Mouse (Mus musculus) testis, adult 2 months (tissue): ENCODE measurements at regions not wholly inside any gene's neighbourhood (a gene's known extent, or its start where the extent isn't known, plus 50 kb on each side); places are given as distances from the start of the nearest gene placed in this dataset.

Source experiments
- H3K27ac ChIP-seq: fragments of 200-500 bp; 2 replicates; pipeline ENCODE4 v1.5.1; 2012; ENCODE audit warnings: low read depth, low read length; ENCODE audit not compliant: control insufficient read depth, insufficient read depth
- H3K27me3 ChIP-seq: fragments of 200-500 bp; 2 replicates; pipeline ENCODE4 v1.6.1; 2012; ENCODE audit warnings: mild to moderate bottlenecking, low read length, moderate library complexity; ENCODE audit not compliant: control insufficient read depth, insufficient read depth
- H3K36me3 ChIP-seq: fragments of 200-500 bp; 2 replicates; pipeline ENCODE4 v1.6.1; 2012; ENCODE audit warnings: mild to moderate bottlenecking, low read length; ENCODE audit not compliant: control insufficient read depth, insufficient read depth
- H3K4me1 ChIP-seq: fragments of 200-500 bp; 2 replicates; pipeline ENCODE4 v1.6.1; 2012; ENCODE audit warnings: low read length; ENCODE audit not compliant: control insufficient read depth, insufficient read depth
- H3K4me3 ChIP-seq: fragments of 200-500 bp; 2 replicates; pipeline ENCODE4 v1.5.1; 2012; ENCODE audit warnings: low read depth, mild to moderate bottlenecking, low read length, moderate library complexity, mixed read lengths; ENCODE audit not compliant: control insufficient read depth
- CTCF ChIP-seq: fragments of 200-500 bp; IDR thresholded peaks from 2 replicates; pipeline ENCODE4 v1.5.1; 2012; ENCODE audit warnings: low read depth, mild to moderate bottlenecking, inconsistent platforms, low read length, moderate library complexity; ENCODE audit not compliant: control insufficient read depth, insufficient read depth, insufficient replicate concordance
- POLR2A ChIP-seq: fragments of 200-500 bp; IDR thresholded peaks from 2 replicates; pipeline ENCODE4 v1.6.1; 2012; ENCODE audit warnings: low read depth, mild to moderate bottlenecking, inconsistent platforms, low read length, moderate library complexity; ENCODE audit not compliant: control insufficient read depth

GRCm38 (mm10) chr3:38636806-38637205, 152.2 kb upstream of the Ankrd50 start:
- Histone ChIP-seq H3K36me3 (no peaks in the 10 kb centered on the region), H3K4me1 (no peaks in the 10 kb centered on the region), H3K27ac (no peak overlapping the region), H3K4me3 (no peak overlapping the region), H3K27me3 (no peaks in the 10 kb centered on the region)
- no peak for TF ChIP-seq POLR2A
- TF ChIP-seq CTCF = no peak

- H3K4me1 ChIP-seq = no peaks in the 10 kb centered on the region
- H3K36me3 ChIP-seq = no peaks in the 10 kb centered on the region
- no peaks in the 10 kb centered on the region for H3K27me3 ChIP-seq
- H3K27ac ChIP-seq = no peak overlapping the region
- TF ChIP-seq POLR2A (no peak), CTCF (no peak)
- no peak overlapping the region for H3K4me3 ChIP-seq
Measured at GRCm38 (mm10) chr3:38633347-38633746, 148.7 kb upstream of the Ankrd50 start.

GRCm38 (mm10) chr3:38625575-38626184, 141.0 kb upstream of the Ankrd50 start:
- H3K27ac ChIP-seq = no peak overlapping the region
- H3K4me1 ChIP-seq = no peaks in the 10 kb centered on the region; the same call in 1 of the 2 replicates
- no peaks in the 10 kb centered on the region for H3K36me3 ChIP-seq
- H3K27me3 ChIP-seq = no peaks in the 10 kb centered on the region
- TF ChIP-seq CTCF = no peak
- no peak for TF ChIP-seq POLR2A
- no peak overlapping the region for H3K4me3 ChIP-seq

GRCm38 (mm10) chr3:38617989-38618388, 133.3 kb upstream of the Ankrd50 start:
- Histone ChIP-seq H3K4me3 (no peak overlapping the region), H3K36me3 (no peaks in the 10 kb centered on the region), H3K27me3 (no peaks in the 10 kb centered on the region), H3K4me1 (no peaks in the 10 kb centered on the region), H3K27ac (no peak overlapping the region)
- no peak for TF ChIP-seq CTCF
- no peak for TF ChIP-seq POLR2A

GRCm38 (mm10) chr3:38617217-38617616, 132.6 kb upstream of the Ankrd50 start:
- Histone ChIP-seq H3K4me1 (no peaks in the 10 kb centered on the region), H3K27ac (no peak overlapping the region), H3K36me3 (no peaks in the 10 kb centered on the region), H3K27me3 (no peaks in the 10 kb centered on the region), H3K4me3 (no peak overlapping the region)
- TF ChIP-seq POLR2A (no peak), CTCF (no peak)

- Histone ChIP-seq H3K4me1 (no peaks in the 10 kb centered on the region), H3K27me3 (no peaks in the 10 kb centered on the region), H3K27ac (no peak overlapping the region), H3K36me3 (no peaks in the 10 kb centered on the region), H3K4me3 (no peak overlapping the region)
- TF ChIP-seq CTCF = peak; percentile 56; the same call in 1 of the 2 replicates
- TF ChIP-seq POLR2A = no peak
Measured at GRCm38 (mm10) chr3:38613706-38614105, 129.1 kb upstream of the Ankrd50 start.

- TF ChIP-seq POLR2A (no peak), CTCF (no peak)
- H3K27ac ChIP-seq = no peak overlapping the region
- no peaks in the 10 kb centered on the region for H3K4me1 ChIP-seq
Measured at GRCm38 (mm10) chr3:38591531-38591930, 106.9 kb upstream of the Ankrd50 start.

More at GRCm38 (mm10) chr3:38591531-38591930, 106.9 kb upstream of the Ankrd50 start:
- no peak overlapping the region for H3K4me3 ChIP-seq
- no peaks in the 10 kb centered on the region for H3K36me3 ChIP-seq
- no peaks in the 10 kb centered on the region for H3K27me3 ChIP-seq
